Mouse (Mus musculus) cerebellum, postnatal 14 days (tissue): Measurements from ENCODE around the gene Sult5a1.

Source experiments
- DNase-seq, 2 experiments: peaks; one replicate each; pipeline ENCODE4 v3.0.0; 2021; ENCODE audit warnings: mixed read lengths in 2 of 2

Sult5a1 gene

DNA sequence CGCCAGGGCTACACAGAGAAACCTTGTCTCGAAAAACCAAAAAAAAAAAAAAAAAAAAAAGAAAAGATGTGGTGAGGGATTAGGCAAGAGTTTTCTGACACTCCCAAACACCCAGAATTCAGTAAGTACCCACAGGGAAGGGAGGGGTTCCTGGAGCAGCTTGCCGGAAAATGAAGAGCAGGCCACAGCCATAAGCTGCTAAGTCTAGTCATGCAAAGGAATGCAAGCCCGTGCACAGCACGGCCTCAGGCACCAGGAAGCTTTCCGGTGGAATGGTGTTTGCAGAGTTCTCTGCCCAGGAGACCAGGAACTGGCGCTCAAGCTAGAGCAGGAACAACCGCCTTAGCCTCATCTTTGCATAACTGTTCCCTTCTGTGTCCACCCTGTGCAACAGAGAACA, 57.8 kb downstream of the Sult5a1 start:
- DNase-seq, result no peak

DNA sequence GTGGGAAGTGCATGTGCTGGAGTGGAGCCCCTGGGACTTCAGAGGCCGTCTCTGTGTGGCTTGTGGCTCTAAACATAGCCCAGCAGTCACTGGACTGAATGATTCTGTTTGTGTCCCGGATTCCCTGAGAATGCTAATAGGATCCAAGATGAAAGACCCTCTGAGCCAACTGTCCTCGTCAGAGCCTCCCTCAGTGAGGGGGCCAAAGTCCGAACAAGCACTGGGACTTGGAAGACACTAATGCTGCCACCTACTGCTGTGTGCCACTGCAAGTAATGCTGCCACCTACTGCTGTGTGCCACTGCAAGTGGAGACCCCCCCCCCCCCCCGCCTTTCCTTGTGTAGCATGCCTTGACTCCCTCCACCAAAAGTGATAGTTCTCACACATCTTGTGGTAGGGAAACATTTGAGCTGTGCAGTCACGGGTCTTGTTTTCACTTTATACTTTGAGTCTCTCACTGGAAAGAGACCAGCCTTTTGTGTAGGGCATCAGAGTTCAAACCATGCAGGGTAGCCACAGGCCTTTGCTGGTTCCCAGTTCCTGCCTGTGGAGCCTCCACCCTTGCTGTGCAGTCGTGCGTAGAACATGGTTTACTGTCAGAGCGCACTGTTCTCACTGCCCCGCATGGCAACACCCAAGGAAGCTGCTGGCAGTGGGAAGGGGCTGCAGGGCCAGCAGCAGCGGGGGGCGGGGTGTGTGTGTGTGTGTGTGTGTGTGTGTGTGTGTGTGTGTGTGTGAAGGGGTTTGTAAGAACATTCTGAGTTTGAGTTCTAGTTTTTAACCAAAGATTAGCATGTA, 60.1 kb downstream of the Sult5a1 start:
- DNase-seq, result peak in 1 of 2 experiments; percentile 27

DNA sequence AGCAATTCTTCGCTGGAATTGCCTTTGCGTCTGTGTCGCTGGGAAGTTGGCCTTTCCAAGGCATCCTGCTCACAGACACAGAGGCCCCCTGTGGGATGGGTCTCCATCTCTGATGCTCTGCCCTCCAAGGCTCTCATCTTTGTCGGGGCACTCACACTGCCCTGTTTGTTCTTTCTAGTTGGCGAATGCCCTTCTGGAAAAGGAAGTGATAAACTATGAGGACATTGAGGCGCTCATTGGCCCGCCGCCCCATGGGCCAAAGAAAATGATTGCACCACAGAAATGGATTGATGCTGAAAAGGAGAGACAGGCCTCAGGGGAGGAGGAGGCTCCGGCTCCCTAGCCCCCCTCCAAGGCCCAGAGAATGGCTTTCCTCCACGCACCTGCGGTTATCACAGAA, 60.9 kb downstream of the Sult5a1 start:
- peak in 1 of 2 experiments; percentile 13 for DNase-seq
